Comparison of ENCODE assay signal across 8 mouse cellular contexts in genomic region chr3:121171243-121171871, GRCm38 (mm10). TPM values are rescaled to one million over a fixed set of nuclear protein-coding genes. Genes with fewer than 3 reads are reported as not detected.
DNase-seq lines count a peak whose midpoint lies in the region; ATAC-seq lines count a peak whose summit lies in the region.

Gene Rwdd3 (minus strand): TSS chr3:121171695.

- peak within 1 kb of the TSS; percentile 67 for H3K4me2 ChIP-seq in hindbrain, embryonic 12.5 days (replicated peaks)

- H3K9me3 ChIP-seq in hindbrain, embryonic 12.5 days (replicated peaks) = no peaks in the 10 kb centered on the region

- no peaks in the 10 kb centered on the region for H3K27me3 ChIP-seq in hindbrain, embryonic 12.5 days

- peak; percentile 89 for DNase-seq in MN1 (ENCODE audit: low spot score)
- DNase-seq in cerebellum, adult 9-10 months = peak; percentile 93
- peak; percentile 83 to 92 for DNase-seq in frontal cortex, adult 2 months (ENCODE audit: extremely low spot score in 1 of 2, low spot score in 1 of 2)
- peak; percentile 89 to 91 for DNase-seq in layer of hippocampus, postnatal 14 days (ENCODE audit: low spot score in 2 of 2)
- peak; percentile 88 for DNase-seq in lung, postnatal 14 days
- DNase-seq in retina, adult 2 months (ENCODE audit: low read depth, low spot score) = peak; percentile 68
- DNase-seq in thymus, postnatal 36 days = peak; percentile 94

- peak within 1 kb of the TSS; percentile 59 for H3K4me3 ChIP-seq in hindbrain, embryonic 12.5 days

- H3K4me1 ChIP-seq in hindbrain, embryonic 12.5 days = peaks cover 4% of the 10 kb centered on the region; the same call in 1 of the 2 replicates

- no peaks in the 10 kb centered on the region for H3K36me3 ChIP-seq in hindbrain, embryonic 12.5 days

- WGBS in hindbrain, embryonic 12.5 days = under 1% methylated on average over 40 of the region's 40 CpGs

- peak within 1 kb of the TSS; percentile 68 for H3K9ac ChIP-seq in hindbrain, embryonic 12.5 days

- no peak within 1 kb of the TSS for H3K27ac ChIP-seq in hindbrain, embryonic 12.5 days

- ATAC-seq in hindbrain, embryonic 12.5 days (ENCODE audit: low FRiP score) = peak; percentile 90

RNA-seq across cellular contexts. Expression of gene Rwdd3, which starts in this region (rescaled TPM):
- 7.2 and 7.4 TPM in 2 replicates for polyA plus RNA-seq in frontal cortex, adult 2 months (2012; rRNA removed)
- polyA plus RNA-seq in hindbrain, embryonic 12.5 days (2016; fragmentation: Nextera tagmentation; extraction: Ambion mirVana) = 5.3 and 6.9 TPM in 2 replicates
- 10 to 100 TPM; 29.7 to 31.0 TPM for total RNA-seq in layer of hippocampus, postnatal 14 days (2021)
